Mouse (Mus musculus) embryonic fibroblast, embryonic 13.5 days (primary cell): ENCODE measurements around the gene Olfr424.

Experiments
- CTCF ChIP-seq: IDR thresholded peaks from 2 replicates; pipeline ENCODE4 v1.5.1; 2011; ENCODE audit warnings: mild to moderate bottlenecking, control low read depth, low read length, moderate library complexity, borderline replicate concordance; ENCODE audit not compliant: insufficient read depth
- POLR2A ChIP-seq: IDR thresholded peaks from 2 replicates; pipeline ENCODE4 v1.6.1; 2011; ENCODE audit warnings: low read depth, mild to moderate bottlenecking, control low read depth, low read length, moderate library complexity

- TF ChIP-seq CTCF: no peak
- TF ChIP-seq POLR2A: no peak
Measured at GRCm38 (mm10) chr1:174121062-174121461, 10.3 kb upstream of the Olfr424 start, which contains the start of gene Olfr231.
